Comparison of ENCODE assay signal across 12 mouse cellular contexts in the genomic region with DNA sequence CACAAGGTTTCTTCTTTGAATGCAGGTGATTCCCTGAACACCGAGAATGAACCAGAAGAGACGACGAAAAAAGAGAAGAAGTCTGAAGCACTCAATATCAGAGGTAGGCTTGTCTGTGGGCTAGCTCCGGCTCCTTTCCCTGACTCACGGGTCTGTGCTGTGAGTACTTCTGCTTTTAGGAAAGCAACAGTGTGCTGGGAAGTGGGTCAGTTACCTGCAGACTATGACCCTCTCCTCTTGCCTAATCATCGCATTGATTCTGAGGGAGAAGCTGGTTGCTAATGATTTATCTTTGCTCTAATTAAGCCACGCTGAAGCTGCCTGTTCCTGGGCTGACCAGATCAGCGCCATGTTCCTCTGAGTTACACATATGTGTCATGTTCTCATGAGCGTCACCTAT. TPM values are rescaled to one million over a fixed set of nuclear protein-coding genes. Genes with fewer than 3 reads are reported as not detected.
A peak's percentile ranks its signal among the peaks of the same experiment; 100 is the strongest.
DNase-seq lines count a peak whose midpoint lies in the region; ATAC-seq and TF ChIP-seq lines count a peak whose summit lies in the region.
"Had no signal": no experiment of that assay in that cellular context is flagged by ENCODE, and none has a peak within 500 bp of the region (broad histone marks: within the 10 kb centered on the region; RNA-seq: fewer than 3 reads in every experiment).

No protein-coding gene starts in this region.

- intact Hi-C loops in heart, postnatal 36 days (cut with DNase I), result no loop called here
- intact Hi-C loops in gastrocnemius, postnatal 36 days (cut with DNase I), result no loop called here

- no peak for TF ChIP-seq CTCF in bone marrow, adult 2 months (IDR thresholded peaks at IDR 0.05; ENCODE audit: control insufficient read depth, insufficient read depth, low read length)

- H3K27ac ChIP-seq in heart, embryonic 13.5 days (replicated peaks), result no peak overlapping the region
- H3K27ac ChIP-seq in bone marrow, adult 2 months (ENCODE audit: control insufficient read depth, insufficient read depth, low read depth, low read length, poor library complexity), result no peak overlapping the region
- H3K27ac ChIP-seq in hindbrain, embryonic 16.5 days (ENCODE audit: low read depth, low read length), result no peak overlapping the region
- H3K27ac ChIP-seq in midbrain, embryonic 13.5 days, result no peak overlapping the region
- H3K27ac ChIP-seq: limb, embryonic 15.5 days; stomach, embryonic 15.5 days had no signal

- TF ChIP-seq POLR2A in bone marrow, adult 2 months (IDR thresholded peaks at IDR 0.05; ENCODE audit: borderline replicate concordance, control insufficient read depth, low read depth, low read length), result no peak

- no peak for ATAC-seq in heart, embryonic 13.5 days (ENCODE audit: extremely low read depth, insufficient number of reproducible peaks, low FRiP score, low TSS enrichment)
- ATAC-seq in hindbrain, embryonic 16.5 days, result no peak
- ATAC-seq in midbrain, embryonic 13.5 days, result no peak
- ATAC-seq: CD4-positive, CD25-positive, alpha-beta regulatory T cell, adult 4 months had no signal

- H3K4me1 ChIP-seq in heart, embryonic 13.5 days, result peaks cover 16% of the 10 kb centered on the region
- H3K4me1 ChIP-seq in bone marrow, adult 2 months (ENCODE audit: control insufficient read depth, insufficient read depth, low read length), result peaks cover 5% of the 10 kb centered on the region
- peaks cover 10% of the 10 kb centered on the region for H3K4me1 ChIP-seq in hindbrain, embryonic 16.5 days (ENCODE audit: control insufficient read depth, insufficient read depth, low read depth, low read length)
- peaks cover 14% of the 10 kb centered on the region for H3K4me1 ChIP-seq in midbrain, embryonic 13.5 days (replicated peaks)

- WGBS in heart, embryonic 13.5 days, result 75% methylated on average over 9 of the region's 9 CpGs
- WGBS in bone marrow, adult 2 months, result 60% methylated on average over 9 of the region's 9 CpGs
- 83% methylated on average over 9 of the region's 9 CpGs for WGBS in hindbrain, embryonic 16.5 days
- 86% methylated on average over 9 of the region's 9 CpGs for WGBS in midbrain, embryonic 13.5 days

- no peak overlapping the region for H3K9ac ChIP-seq in heart, embryonic 13.5 days
- H3K9ac ChIP-seq in hindbrain, embryonic 16.5 days (ENCODE audit: low read depth, low read length), result no peak overlapping the region
- no peak overlapping the region for H3K9ac ChIP-seq in midbrain, embryonic 13.5 days (replicated peaks)
- H3K9ac ChIP-seq: limb, embryonic 15.5 days; stomach, embryonic 15.5 days had no signal

- H3K4me2 ChIP-seq in heart, embryonic 13.5 days, result peak overlapping the region; percentile 99
- peak overlapping the region; percentile 67 for H3K4me2 ChIP-seq in hindbrain, embryonic 16.5 days (ENCODE audit: low read length)
- H3K4me2 ChIP-seq in midbrain, embryonic 13.5 days (replicated peaks), result peak overlapping the region; percentile 94

- H3K9me3 ChIP-seq in heart, embryonic 13.5 days, result no peaks in the 10 kb centered on the region
- no peaks in the 10 kb centered on the region for H3K9me3 ChIP-seq in hindbrain, embryonic 16.5 days (ENCODE audit: control insufficient read depth, low read length)
- no peaks in the 10 kb centered on the region for H3K9me3 ChIP-seq in midbrain, embryonic 13.5 days
- H3K9me3 ChIP-seq: limb, embryonic 15.5 days; stomach, embryonic 15.5 days had no signal

- peaks cover 54% of the 10 kb centered on the region for H3K27me3 ChIP-seq in heart, embryonic 13.5 days (replicated peaks)
- H3K27me3 ChIP-seq in hindbrain, embryonic 16.5 days (replicated peaks; ENCODE audit: control insufficient read depth, insufficient read depth, low read length), result no peaks in the 10 kb centered on the region
- peaks cover 42% of the 10 kb centered on the region for H3K27me3 ChIP-seq in midbrain, embryonic 13.5 days

- H3K36me3 ChIP-seq in heart, embryonic 13.5 days, result no peaks in the 10 kb centered on the region
- H3K36me3 ChIP-seq in hindbrain, embryonic 16.5 days (ENCODE audit: control insufficient read depth, insufficient read depth, low read length), result no peaks in the 10 kb centered on the region
- H3K36me3 ChIP-seq in midbrain, embryonic 13.5 days, result no peaks in the 10 kb centered on the region
- H3K36me3 ChIP-seq: limb, embryonic 15.5 days; stomach, embryonic 15.5 days had no signal

- peak overlapping the region; percentile 66 for H3K4me3 ChIP-seq in heart, embryonic 13.5 days
- H3K4me3 ChIP-seq in bone marrow, adult 2 months (replicated peaks; ENCODE audit: control insufficient read depth, low read depth, low read length), result peak overlapping the region; percentile 13
- peak overlapping the region; percentile 62 for H3K4me3 ChIP-seq in hindbrain, embryonic 16.5 days (ENCODE audit: low read length)
- peak overlapping the region; percentile 62 for H3K4me3 ChIP-seq in midbrain, embryonic 13.5 days (replicated peaks)

- DNase-seq in heart, postnatal 36 days, result no peak
- DNase-seq in kidney, postnatal 10 days, result no peak
- no peak for DNase-seq in gastrocnemius, postnatal 36 days
- no peak for DNase-seq in thymus, postnatal 4 days
- DNase-seq: heart, postnatal 14 days had no signal

RNA-seq across cellular contexts. Expression of gene Slc30a10, which starts 1.7 kb away (rescaled TPM):
- polyA plus RNA-seq in heart, embryonic 13.5 days (2015; fragmentation: Nextera tagmentation; extraction: Ambion mirVana), result 0.24 and 0.46 TPM in 2 replicates
- not detected for total RNA-seq in heart, postnatal 36 days (2021)
- 3.7 and 4.2 TPM in 2 replicates for polyA plus RNA-seq in bone marrow, adult 2 months (2011; ENCODE audit: insufficient read depth, insufficient read length, low replicate concordance, missing spikeins)
- polyA plus RNA-seq in hindbrain, embryonic 16.5 days (2015; fragmentation: Nextera tagmentation; extraction: Ambion mirVana), result 8.3 and 10.0 TPM in 2 replicates
- 2.3 and 3.1 TPM in 2 replicates for polyA plus RNA-seq in midbrain, embryonic 13.5 days (2015; fragmentation: Nextera tagmentation; extraction: Ambion mirVana)
- total RNA-seq in gastrocnemius, postnatal 36 days (2021), result not detected
- total RNA-seq: heart, postnatal 14 days had no signal
- polyA plus RNA-seq: CD4-positive, CD25-positive, alpha-beta regulatory T cell, adult 4 months had no signal

Comparison
In these comparisons a context has a peak if more than half of its experiments do, and no peak if none do; other contexts are left out.
1. H3K4me3 ChIP-seq: peak in every context shown above with its lines; median percentile 66 in heart, embryonic 13.5 days; 62 in hindbrain, embryonic 16.5 days; 62 in midbrain, embryonic 13.5 days; 13 in bone marrow, adult 2 months.